Mouse (Mus musculus) spleen, adult 2 months (tissue): ENCODE data around the gene Kmt2e. TPM values are rescaled to one million over a fixed set of nuclear protein-coding genes. Genes with fewer than 3 reads are reported as not detected.

Source experiments
- DNase-seq, 2 experiments: peaks; one replicate each; pipeline versions ENCODE4 v3.0.0 to v3.0.0-alpha.2; 2012 to 2021; ENCODE audit warnings: low spot score in 2 of 2, low read depth in 1 of 2
- H3K27ac ChIP-seq: fragments of 200-500 bp; 2 replicates; pipeline ENCODE4 v1.5.1; 2012; ENCODE audit warnings: low read length, inconsistent platforms; ENCODE audit not compliant: insufficient read depth
- H3K27me3 ChIP-seq: fragments of 200-500 bp; 2 replicates; pipeline ENCODE4 v1.6.1; 2012; ENCODE audit warnings: mild to moderate bottlenecking, moderate library complexity, low read length, inconsistent platforms; ENCODE audit not compliant: control insufficient read depth, insufficient read depth
- H3K36me3 ChIP-seq: fragments of 200-500 bp; 2 replicates; pipeline ENCODE4 v1.6.1; 2012; ENCODE audit warnings: mild to moderate bottlenecking, low read length, inconsistent platforms; ENCODE audit not compliant: control insufficient read depth, insufficient read depth
- H3K4me1 ChIP-seq: fragments of 200-500 bp; 2 replicates; pipeline ENCODE4 v1.6.1; 2011; ENCODE audit warnings: inconsistent platforms; ENCODE audit not compliant: control insufficient read depth, insufficient read depth, insufficient read length
- H3K4me3 ChIP-seq: fragments of 200-500 bp; 2 replicates; pipeline ENCODE4 v1.5.1; 2011; ENCODE audit warnings: mild to moderate bottlenecking, inconsistent platforms; ENCODE audit not compliant: insufficient read depth, insufficient read length; ENCODE audit errors: extremely low read depth
- CTCF ChIP-seq: fragments of 200-500 bp; IDR thresholded peaks from 2 replicates; pipeline ENCODE4 v1.5.1; 2011; ENCODE audit warnings: mild to moderate bottlenecking, inconsistent platforms; ENCODE audit not compliant: insufficient read depth, insufficient read length, insufficient replicate concordance; ENCODE audit errors: extremely low read depth
- POLR2A ChIP-seq: fragments of 200-500 bp; IDR thresholded peaks from 2 replicates; pipeline ENCODE4 v1.6.1; 2011; ENCODE audit warnings: low read depth, low read length, inconsistent platforms
- WGBS: fragments of 180-500 bp; shearing (Covaris S2); methylation state at CpG from one replicate; pipeline ENCODE4 v1.1.7; 2018; 5-methylcytosine and 5-hydroxymethylcytosine counted together
- polyA plus RNA-seq: library from polyadenylated mRNA; depleted of rRNA; stranded (reverse); fragments of >200 nt; gene quantifications from 2 replicates; pipeline ENCODE4 v1.2.3, GENCODE M21; 2012

Kmt2e gene
- polyA plus RNA-seq, 1 experiment: 25.3 TPM

DNA sequence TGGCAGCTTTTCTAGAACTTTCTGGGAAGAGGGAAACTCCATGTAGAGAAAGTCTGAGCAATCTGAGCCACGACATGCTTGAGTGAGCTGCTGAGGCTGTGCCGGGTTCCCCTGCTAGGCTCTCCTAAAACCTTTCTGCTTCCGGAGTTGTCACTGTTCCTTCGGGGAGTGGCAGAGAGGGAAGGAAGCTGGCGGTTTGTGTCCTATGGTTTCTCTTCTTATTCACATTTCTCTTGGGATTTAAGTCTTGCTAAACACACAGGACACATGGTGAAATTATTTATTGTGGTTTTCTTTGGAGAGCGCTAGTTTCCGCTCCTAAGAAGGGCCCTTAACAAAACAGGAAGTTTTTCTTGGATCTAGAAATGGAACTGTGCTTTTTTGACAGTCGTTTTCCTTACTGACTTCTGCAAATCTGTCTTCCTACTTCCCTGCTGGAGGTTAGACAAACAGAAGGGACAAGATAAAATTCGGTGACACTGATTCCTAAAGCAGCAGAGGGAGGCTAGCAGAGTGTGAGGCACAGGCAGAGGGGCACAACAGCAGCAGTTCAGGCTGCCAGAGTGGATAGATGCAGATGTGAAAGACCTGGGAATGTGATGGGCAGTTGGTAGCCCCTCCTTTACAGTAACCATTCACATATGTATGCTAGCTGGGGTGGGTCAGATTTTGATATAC, 24.1 kb upstream of the Kmt2e start:
- H3K36me3 ChIP-seq: peaks cover 2% of the 10 kb centered on the region; the same call in 1 of the 2 replicates
- H3K27ac ChIP-seq: no peak overlapping the region
- no peaks in the 10 kb centered on the region for H3K27me3 ChIP-seq
- TF ChIP-seq CTCF (no peak), POLR2A (no peak)
- peaks cover 10% of the 10 kb centered on the region; the same call in 1 of the 2 replicates for H3K4me1 ChIP-seq
- H3K4me3 ChIP-seq: no peak overlapping the region
- no peak for DNase-seq
- 30% methylated on average over 9 of the region's 9 CpGs for WGBS

GRCm38 (mm10) chr5:23410718-23411101, 23.5 kb upstream of the Kmt2e start:
- TF ChIP-seq POLR2A (no peak), CTCF (no peak)
- no peaks in the 10 kb centered on the region for H3K27me3 ChIP-seq
- no peak for DNase-seq
- peaks cover 2% of the 10 kb centered on the region; the same call in 1 of the 2 replicates for H3K36me3 ChIP-seq
- no peak overlapping the region for H3K27ac ChIP-seq
- no peak overlapping the region for H3K4me3 ChIP-seq
- WGBS: 69% methylated on average over 2 of the region's 2 CpGs
- peaks cover 9% of the 10 kb centered on the region for H3K4me1 ChIP-seq

- DNase-seq: no peak
- peaks cover 2% of the 10 kb centered on the region; the same call in 1 of the 2 replicates for H3K36me3 ChIP-seq
- H3K27ac ChIP-seq: no peak overlapping the region
- H3K4me1 ChIP-seq: peaks cover 13% of the 10 kb centered on the region
- WGBS: 96% methylated on average over 10 of the region's 10 CpGs
- no peaks in the 10 kb centered on the region for H3K27me3 ChIP-seq
- no peak overlapping the region for H3K4me3 ChIP-seq
- TF ChIP-seq CTCF: no peak
- TF ChIP-seq POLR2A: no peak
Observed at GRCm38 (mm10) chr5:23411640-23412039, 22.6 kb upstream of the Kmt2e start.

GRCm38 (mm10) chr5:23412247-23412948, 21.8 kb upstream of the Kmt2e start:
- peaks cover 17% of the 10 kb centered on the region for H3K4me1 ChIP-seq
- no peak for TF ChIP-seq POLR2A
- H3K27me3 ChIP-seq: no peaks in the 10 kb centered on the region
- WGBS: 65% methylated on average over 5 of the region's 5 CpGs
- no peak for DNase-seq
- H3K4me3 ChIP-seq: no peak overlapping the region
- peaks cover 2% of the 10 kb centered on the region; the same call in 1 of the 2 replicates for H3K36me3 ChIP-seq
- H3K27ac ChIP-seq: no peak overlapping the region

- peaks cover 2% of the 10 kb centered on the region; the same call in 1 of the 2 replicates for H3K36me3 ChIP-seq
- no peak for DNase-seq
- 82% methylated on average over 4 of the region's 4 CpGs for WGBS
- peaks cover 17% of the 10 kb centered on the region for H3K4me1 ChIP-seq
- no peak overlapping the region for H3K4me3 ChIP-seq
- H3K27ac ChIP-seq: no peak overlapping the region
- TF ChIP-seq CTCF (no peak), POLR2A (no peak)
- H3K27me3 ChIP-seq: no peaks in the 10 kb centered on the region
Observed at GRCm38 (mm10) chr5:23413058-23413457, 21.2 kb upstream of the Kmt2e start.

DNA sequence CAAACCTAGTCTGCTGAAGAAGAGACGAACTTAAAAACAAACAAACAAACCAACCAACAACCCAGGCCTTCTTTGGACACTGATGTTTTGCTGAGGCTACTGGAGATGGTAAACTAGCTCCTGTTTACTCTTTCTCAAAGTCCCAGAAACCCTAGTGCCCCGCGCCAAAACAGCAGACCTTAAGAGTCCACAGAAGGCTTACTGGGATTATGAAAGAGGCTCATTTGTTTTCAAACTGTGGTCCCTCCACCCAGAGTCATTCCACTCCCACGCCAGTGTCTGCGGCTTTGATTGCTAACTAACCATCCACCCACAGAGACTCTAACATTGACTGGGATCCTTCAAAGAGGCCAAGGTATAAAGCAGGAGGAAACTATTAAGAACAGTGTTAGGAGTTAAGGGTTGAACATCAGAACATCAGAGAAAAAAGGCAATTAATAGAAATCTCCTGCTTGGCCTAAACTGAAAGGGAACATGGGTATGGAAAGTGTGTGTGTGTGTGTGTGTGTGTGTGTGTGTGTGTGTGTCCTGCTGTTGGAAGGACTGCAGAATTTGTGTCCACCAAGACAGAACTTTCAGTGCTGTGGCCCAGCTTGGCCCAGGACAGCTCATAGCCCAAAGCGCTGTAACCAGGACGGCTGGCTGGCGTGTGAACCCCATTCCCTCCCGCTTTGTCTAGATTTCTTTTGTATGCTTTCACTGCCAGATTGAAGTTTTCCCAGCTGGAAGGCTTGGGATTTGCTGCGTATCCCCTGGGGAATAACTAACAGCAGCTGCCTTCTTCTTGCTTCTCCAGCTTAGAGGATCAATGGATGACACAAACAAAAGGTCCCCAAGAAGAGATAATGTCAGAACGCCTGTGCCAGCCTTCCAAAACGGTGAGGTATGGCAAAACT, 20.4 kb upstream of the Kmt2e start:
- no peak overlapping the region for H3K4me3 ChIP-seq
- no peak overlapping the region for H3K27ac ChIP-seq
- TF ChIP-seq POLR2A (no peak), CTCF (no peak)
- WGBS: 91% methylated on average over 12 of the region's 12 CpGs
- H3K4me1 ChIP-seq: peaks cover 17% of the 10 kb centered on the region
- no peaks in the 10 kb centered on the region for H3K27me3 ChIP-seq
- no peak for DNase-seq
- peaks cover 2% of the 10 kb centered on the region; the same call in 1 of the 2 replicates for H3K36me3 ChIP-seq

GRCm38 (mm10) chr5:23414490-23415126, 19.6 kb upstream of the Kmt2e start:
- no peaks in the 10 kb centered on the region for H3K27me3 ChIP-seq
- DNase-seq: no peak
- 79% methylated on average over 4 of the region's 4 CpGs for WGBS
- peaks cover 23% of the 10 kb centered on the region for H3K4me1 ChIP-seq
- H3K27ac ChIP-seq: no peak overlapping the region
- TF ChIP-seq CTCF (no peak), POLR2A (no peak)
- peaks cover 2% of the 10 kb centered on the region; the same call in 1 of the 2 replicates for H3K36me3 ChIP-seq
- H3K4me3 ChIP-seq: no peak overlapping the region
